8 mouse cellular contexts compared by ENCODE assay signal in the genomic region with DNA sequence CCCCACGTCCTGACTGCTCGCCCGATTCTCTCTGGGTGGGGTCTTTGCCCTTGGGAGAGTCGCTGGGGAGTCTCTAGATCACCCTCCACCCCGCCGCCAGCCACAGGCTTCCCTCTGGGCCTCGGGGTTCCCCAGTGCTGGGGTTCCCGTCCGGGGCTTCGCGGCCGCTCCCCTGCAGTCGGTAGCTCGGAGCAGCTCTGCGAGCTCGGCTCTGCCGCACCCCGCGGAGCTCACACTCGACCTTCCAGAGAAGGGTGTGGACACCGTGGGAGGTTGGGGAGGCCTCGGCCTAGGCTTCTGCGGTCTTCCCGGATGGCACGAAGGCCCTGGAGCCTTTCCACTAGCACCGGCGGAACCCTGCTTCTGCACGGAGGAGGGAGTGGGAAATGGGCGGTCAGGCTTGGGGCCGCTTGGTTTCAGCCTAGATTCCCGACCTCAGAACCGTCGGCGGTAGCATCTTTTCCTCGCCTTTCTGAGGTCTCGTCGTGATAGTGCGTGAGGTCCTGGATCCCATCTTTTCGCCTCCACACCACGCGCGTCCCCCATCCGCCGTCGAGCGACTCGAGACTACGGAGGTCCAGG. TPM values are rescaled to one million over a fixed set of nuclear protein-coding genes. Genes with fewer than 3 reads are reported as not detected.
A peak's percentile ranks its signal among the peaks of the same experiment; 100 is the strongest.
DNase-seq lines count a peak whose midpoint lies in the region; ATAC-seq lines count a peak whose summit lies in the region.

No protein-coding gene starts in this region.

- peaks cover 97% of the 10 kb centered on the region for H3K27me3 ChIP-seq in heart, embryonic 12.5 days (replicated peaks)
- peaks cover 9% of the 10 kb centered on the region for H3K27me3 ChIP-seq in hindbrain, embryonic 14.5 days (ENCODE audit: control insufficient read depth, insufficient read depth, low read length)
- peaks cover 97% of the 10 kb centered on the region for H3K27me3 ChIP-seq in midbrain, embryonic 11.5 days (ENCODE audit: control insufficient read depth, insufficient read depth, low read length)

- H3K9me3 ChIP-seq in heart, embryonic 12.5 days (replicated peaks) = no peaks in the 10 kb centered on the region
- no peaks in the 10 kb centered on the region for H3K9me3 ChIP-seq in hindbrain, embryonic 14.5 days (ENCODE audit: control insufficient read depth, low read length)
- no peaks in the 10 kb centered on the region for H3K9me3 ChIP-seq in midbrain, embryonic 11.5 days (ENCODE audit: control insufficient read depth, low read length)

- H3K4me2 ChIP-seq in heart, embryonic 12.5 days = peak overlapping the region; percentile 66
- H3K4me2 ChIP-seq in hindbrain, embryonic 14.5 days (replicated peaks) = peak overlapping the region; percentile 94
- H3K4me2 ChIP-seq in midbrain, embryonic 11.5 days = peak overlapping the region; percentile 42

- no peaks in the 10 kb centered on the region for H3K36me3 ChIP-seq in heart, embryonic 12.5 days
- peaks cover 26% of the 10 kb centered on the region; the same call in 1 of the 2 replicates for H3K36me3 ChIP-seq in hindbrain, embryonic 14.5 days (replicated peaks; ENCODE audit: control insufficient read depth, insufficient read depth)
- H3K36me3 ChIP-seq in midbrain, embryonic 11.5 days (ENCODE audit: control insufficient read depth, insufficient read depth, low read length) = no peaks in the 10 kb centered on the region

- ATAC-seq in heart, embryonic 12.5 days (ENCODE audit: insufficient number of reproducible peaks, low FRiP score) = no peak
- no peak for ATAC-seq in hindbrain, embryonic 14.5 days (ENCODE audit: low FRiP score)
- ATAC-seq in midbrain, embryonic 11.5 days (ENCODE audit: low FRiP score) = no peak; the same call in 1 of the 2 replicates

- H3K9ac ChIP-seq in heart, embryonic 12.5 days = 0 out of 2 replicates have a peak overlapping the region, but pooled peaks have one; percentile 9
- H3K9ac ChIP-seq in hindbrain, embryonic 14.5 days = peak overlapping the region; percentile 96
- peak overlapping the region; percentile 64 for H3K9ac ChIP-seq in midbrain, embryonic 11.5 days (ENCODE audit: low read length)

- peak overlapping the region; percentile 38 for H3K4me3 ChIP-seq in heart, embryonic 12.5 days
- peak overlapping the region; percentile 68 for H3K4me3 ChIP-seq in hindbrain, embryonic 14.5 days (replicated peaks; ENCODE audit: low read length)
- peak overlapping the region; percentile 40 for H3K4me3 ChIP-seq in midbrain, embryonic 11.5 days (ENCODE audit: low read depth, low read length)

- H3K27ac ChIP-seq in heart, embryonic 12.5 days (ENCODE audit: poor library complexity, severe bottlenecking) = no peak overlapping the region
- peak overlapping the region; percentile 98 for H3K27ac ChIP-seq in hindbrain, embryonic 14.5 days
- no peak overlapping the region for H3K27ac ChIP-seq in midbrain, embryonic 11.5 days (ENCODE audit: low read depth, low read length)

- H3K4me1 ChIP-seq in heart, embryonic 12.5 days (replicated peaks) = peaks cover 22% of the 10 kb centered on the region
- H3K4me1 ChIP-seq in hindbrain, embryonic 14.5 days (replicated peaks; ENCODE audit: control insufficient read depth, insufficient read depth, low read length) = peaks cover 32% of the 10 kb centered on the region
- H3K4me1 ChIP-seq in midbrain, embryonic 11.5 days (ENCODE audit: control insufficient read depth, insufficient read depth, low read length) = peaks cover 13% of the 10 kb centered on the region; the same call in 1 of the 2 replicates

- WGBS in heart, embryonic 12.5 days = 1% methylated on average over 48 of the region's 48 CpGs
- under 1% methylated on average over 48 of the region's 48 CpGs for WGBS in hindbrain, embryonic 14.5 days
- WGBS in midbrain, embryonic 11.5 days = 1% methylated on average over 48 of the region's 48 CpGs

- no peak for DNase-seq in heart, adult 8-10 months (ENCODE audit: low spot score)
- peak; percentile 48 for DNase-seq in CD4-positive, CD25-positive, alpha-beta regulatory T cell, adult 2 months (ENCODE audit: low read depth, low spot score)
- peak; percentile 71 to 73 for DNase-seq in cerebellum, postnatal 14 days
- DNase-seq in hindbrain, embryonic 14.5 days (ENCODE audit: low spot score) = no peak
- DNase-seq in midbrain, embryonic 11.5 days (ENCODE audit: low spot score, missing footprints) = peak; percentile 94
- DNase-seq in layer of hippocampus, adult 18-20 months (ENCODE audit: low spot score in 2 of 2) = no peak
- no peak for DNase-seq in left cerebral cortex, adult 9 months (ENCODE audit: low spot score in 2 of 2)

RNA-seq across cellular contexts. Expression of a gene that starts 39.4 kb away (rescaled TPM):
- 0.19 TPM in 1 of 2 replicates, not detected in the other for polyA plus RNA-seq in heart, embryonic 12.5 days (2016; fragmentation: Nextera tagmentation; extraction: Ambion mirVana)
- total RNA-seq in heart, adult 8-10 months (2022) = not detected
- 0.48 and 0.76 TPM in 2 replicates for polyA plus RNA-seq in hindbrain, embryonic 14.5 days (2014; fragmentation: Nextera tagmentation; extraction: Ambion mirVana)
- polyA plus RNA-seq in midbrain, embryonic 11.5 days (2014; fragmentation: Nextera tagmentation; extraction: Ambion mirVana) = 0.15 TPM in 1 of 2 replicates, not detected in the other
- not detected for total RNA-seq in layer of hippocampus, adult 18-20 months (2021)

Comparison
In these comparisons a context has a peak if more than half of its experiments do, and no peak if none do; other contexts are left out.
1. H3K4me2 ChIP-seq: peak in every context shown above with its lines; median percentile 94 in hindbrain, embryonic 14.5 days; 66 in heart, embryonic 12.5 days; 42 in midbrain, embryonic 11.5 days.
2. H3K9ac ChIP-seq: peak in every context shown above with its lines; median percentile 96 in hindbrain, embryonic 14.5 days; 64 in midbrain, embryonic 11.5 days; 9 in heart, embryonic 12.5 days.
3. DNase-seq: peak in CD4-positive, CD25-positive, alpha-beta regulatory T cell, adult 2 months (single experiment), cerebellum, postnatal 14 days (2 of 2) and midbrain, embryonic 11.5 days (single experiment); none in heart, adult 8-10 months (single experiment), hindbrain, embryonic 14.5 days (single experiment), layer of hippocampus, adult 18-20 months (0 of 2) and left cerebral cortex, adult 9 months (0 of 2).
4. Peak in every context shown above with its lines, with median percentiles within 50 percentile points of each other: H3K4me3 ChIP-seq.